Mouse (Mus musculus): Measurements from ENCODE around the gene Adcy4.

Adcy4 gene

DNA sequence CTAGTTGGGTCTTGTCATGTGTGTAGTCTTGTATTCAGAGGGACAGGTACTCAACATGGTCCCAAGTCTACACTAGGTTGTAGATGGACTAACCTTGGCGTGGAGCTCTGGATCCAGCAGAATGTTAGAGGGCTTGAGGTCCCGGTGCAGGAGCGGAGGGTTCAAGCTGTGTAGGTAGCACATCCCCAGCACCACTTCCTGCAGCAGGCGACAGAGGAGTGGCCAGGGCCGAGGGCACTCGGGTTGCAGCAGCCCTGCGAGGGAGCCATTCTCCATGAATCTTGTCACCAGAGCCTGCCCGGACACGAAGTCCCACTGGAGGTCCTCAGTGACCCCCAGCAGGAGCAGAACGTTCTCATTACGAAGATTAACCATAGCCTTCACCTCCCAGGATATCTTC lies 3.8 kb upstream of the Adcy4 start:
- DNase-seq: no peak

DNA sequence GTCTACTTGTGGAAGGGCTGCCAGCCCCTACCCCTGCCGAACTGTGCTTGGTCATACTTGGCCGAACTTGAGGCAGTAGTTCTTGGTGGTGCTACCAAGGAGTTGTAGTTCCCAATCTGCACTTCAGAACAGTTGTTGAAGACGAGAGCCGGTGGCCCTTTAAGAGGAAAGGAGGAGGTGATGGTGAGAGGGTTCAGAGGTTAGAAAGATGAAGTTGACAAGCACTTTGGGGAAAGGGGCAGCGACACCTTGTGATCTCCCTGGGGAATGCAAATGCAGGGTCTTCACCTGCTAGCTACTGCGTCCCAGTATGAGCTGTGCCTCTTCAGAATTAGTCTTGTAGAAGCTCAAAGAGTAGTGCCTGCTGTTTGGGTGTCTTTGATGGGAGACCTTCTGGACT lies 1.3 kb upstream of the Adcy4 start:
- DNase-seq: no peak

DNA sequence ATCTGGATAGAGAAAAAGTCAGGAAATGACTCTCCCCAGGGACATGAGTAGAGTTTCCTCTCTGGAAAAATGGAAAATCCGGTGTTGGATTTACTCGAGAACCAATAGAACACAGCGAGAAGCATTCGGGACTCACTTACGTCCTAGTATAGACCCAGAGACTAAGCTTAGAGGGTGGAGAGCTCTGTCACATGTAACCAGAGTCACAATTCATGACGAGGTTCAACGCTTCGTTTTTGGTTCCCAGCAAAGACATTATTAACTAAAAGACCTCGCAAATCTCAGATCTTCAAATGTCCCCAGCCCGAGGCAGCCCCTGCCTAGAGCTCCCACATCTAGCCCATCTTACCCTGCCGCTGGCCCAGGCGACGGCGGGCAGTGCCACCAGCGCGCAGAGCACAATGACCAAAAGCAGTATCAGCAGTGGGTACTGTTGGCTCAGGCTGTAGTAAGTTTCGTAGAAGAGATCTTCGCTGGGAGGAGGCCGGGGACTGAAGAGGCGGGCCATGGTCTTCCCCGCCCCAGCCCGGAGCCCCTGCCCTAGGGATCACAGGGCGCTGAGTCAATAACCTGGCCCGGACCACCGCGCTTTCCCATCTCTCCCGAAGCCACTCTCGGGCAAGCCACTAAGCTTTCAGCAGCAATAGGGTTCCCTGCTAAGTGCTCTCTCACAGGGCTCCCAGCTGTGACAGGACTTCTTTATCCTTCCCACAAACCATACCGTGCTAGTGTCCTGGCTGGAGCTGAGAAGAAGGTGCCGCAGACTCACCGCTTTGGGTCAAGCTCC lies 531 bp downstream of the Adcy4 start:
- DNase-seq: no peak

DNA sequence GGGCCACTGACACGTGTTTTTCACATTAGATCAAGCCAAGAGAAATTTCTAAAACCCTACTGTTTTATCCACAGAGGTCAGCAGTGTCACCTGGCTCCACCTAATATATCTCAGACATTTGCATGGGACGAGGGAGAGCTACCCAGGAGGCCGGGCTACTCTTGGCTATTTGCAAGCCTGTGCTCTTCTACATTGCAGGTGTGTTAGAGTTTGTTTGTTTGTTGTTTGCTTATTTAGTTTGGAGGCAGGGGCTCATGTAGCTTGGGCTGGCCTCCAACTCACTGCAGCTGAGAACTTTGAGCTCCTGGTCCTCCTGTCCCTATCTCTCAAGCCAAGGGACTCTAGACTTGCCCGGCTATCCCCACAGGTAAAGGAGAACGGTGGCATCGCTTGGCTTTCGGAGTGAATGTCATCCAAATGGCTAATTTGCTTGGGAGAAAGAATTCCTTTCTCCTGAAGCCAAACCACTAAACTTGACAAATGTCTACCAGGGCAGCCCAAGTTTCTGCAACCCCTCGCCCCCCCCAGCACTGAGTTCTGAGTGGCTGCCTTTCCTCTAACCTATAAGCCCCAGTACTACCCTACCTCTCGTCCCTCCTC lies 1.4 kb downstream of the Adcy4 start:
- DNase-seq: no peak

DNA sequence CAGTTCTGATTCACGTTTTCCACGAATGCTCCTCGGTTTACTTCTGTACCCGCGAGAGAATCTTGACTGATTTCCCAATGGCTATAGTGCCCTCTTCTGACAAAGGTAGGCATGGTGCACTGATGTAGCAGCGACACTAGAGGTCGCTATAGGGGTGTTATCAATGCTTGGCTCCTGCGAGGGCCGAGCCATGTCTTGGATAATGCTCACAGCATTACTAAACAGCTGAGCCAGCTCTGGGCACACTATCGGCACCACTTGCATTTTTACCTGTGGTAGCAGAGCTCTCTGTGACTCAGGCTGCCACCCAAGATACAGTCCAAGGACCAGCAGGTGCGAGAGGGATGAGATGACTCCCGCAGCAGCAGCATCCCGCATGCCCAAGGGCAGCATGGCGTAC lies 2.6 kb downstream of the Adcy4 start:
- DNase-seq: peak; percentile 40

DNA sequence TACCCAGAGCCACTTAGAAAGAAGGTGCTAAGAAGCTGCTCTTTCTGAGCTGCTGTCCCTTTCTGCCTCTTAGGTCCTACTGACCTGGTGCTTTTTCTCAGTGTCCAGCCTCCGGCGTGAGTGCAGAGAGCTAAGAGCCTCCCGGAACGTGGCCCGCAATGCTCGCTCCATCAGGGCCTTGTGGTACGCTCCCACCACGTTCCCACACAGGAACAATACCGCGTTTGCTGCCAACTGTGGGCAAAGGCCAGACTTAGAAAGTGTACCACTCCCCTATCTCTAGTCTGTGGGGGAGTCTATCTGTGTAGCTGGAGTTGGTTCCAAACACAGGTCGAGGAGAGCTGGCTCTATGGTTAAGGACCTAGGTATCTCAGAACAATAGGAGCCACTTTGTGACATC lies 3.2 kb downstream of the Adcy4 start:
- no peak for DNase-seq

DNA sequence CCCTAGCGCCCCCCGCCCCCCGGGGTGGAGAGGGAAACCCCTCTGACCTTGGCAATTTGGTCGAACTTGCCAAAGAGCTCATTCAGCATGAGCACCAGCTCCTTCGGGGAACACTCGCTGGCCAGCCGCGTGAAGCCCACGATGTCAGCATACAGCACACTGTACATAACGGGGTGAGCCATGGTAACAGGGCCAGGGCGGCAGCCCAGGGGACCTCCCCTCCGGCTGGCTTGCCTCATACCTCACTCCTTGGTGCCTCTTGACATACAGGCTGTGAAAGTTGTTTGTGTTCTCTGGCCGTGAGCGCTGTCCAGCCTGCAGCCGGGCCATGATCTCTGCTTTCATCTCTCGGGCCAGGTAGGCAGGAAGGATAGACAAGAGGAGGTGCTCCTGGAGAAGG lies 4.2 kb downstream of the Adcy4 start:
- DNase-seq: no peak

DNA sequence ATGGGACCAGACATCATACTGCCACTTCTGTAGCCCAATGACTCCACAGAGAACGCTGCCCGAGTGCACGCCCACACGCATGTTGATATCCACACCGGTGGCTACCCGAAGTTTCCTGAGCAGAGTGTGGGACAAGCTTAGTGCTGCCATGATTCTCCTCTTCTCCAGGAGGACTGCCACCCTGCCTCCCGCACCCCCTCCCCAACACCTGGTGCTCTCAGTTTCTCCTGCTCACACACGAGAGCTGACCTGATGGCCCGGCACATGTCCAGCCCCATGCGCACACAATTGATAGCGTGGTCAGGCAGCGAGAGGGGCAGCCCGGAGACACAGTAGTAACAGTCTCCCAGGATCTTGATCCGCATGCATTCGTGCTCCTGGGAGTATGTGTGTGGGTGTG lies 5.2 kb downstream of the Adcy4 start:
- no peak for DNase-seq

DNA sequence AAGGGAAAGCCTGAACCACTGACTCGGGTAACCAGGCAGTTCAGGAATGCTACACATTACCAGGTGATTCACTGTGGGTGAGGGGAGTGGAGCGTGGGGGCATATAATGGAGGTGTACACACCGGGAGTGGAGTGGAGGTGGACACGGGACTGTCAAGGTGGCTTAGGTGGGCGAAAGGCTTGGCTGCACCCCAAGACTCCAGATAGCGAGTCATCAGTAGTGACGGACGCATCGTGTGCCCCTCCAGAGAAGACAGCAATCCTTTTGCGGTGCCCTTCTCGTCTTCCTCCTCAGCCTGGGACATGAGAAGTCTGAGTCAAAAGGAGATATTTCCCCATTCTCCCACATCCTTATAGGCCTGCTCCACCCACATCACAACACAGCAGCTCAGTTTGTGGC lies 6.1 kb downstream of the Adcy4 start:
- DNase-seq: no peak

DNA sequence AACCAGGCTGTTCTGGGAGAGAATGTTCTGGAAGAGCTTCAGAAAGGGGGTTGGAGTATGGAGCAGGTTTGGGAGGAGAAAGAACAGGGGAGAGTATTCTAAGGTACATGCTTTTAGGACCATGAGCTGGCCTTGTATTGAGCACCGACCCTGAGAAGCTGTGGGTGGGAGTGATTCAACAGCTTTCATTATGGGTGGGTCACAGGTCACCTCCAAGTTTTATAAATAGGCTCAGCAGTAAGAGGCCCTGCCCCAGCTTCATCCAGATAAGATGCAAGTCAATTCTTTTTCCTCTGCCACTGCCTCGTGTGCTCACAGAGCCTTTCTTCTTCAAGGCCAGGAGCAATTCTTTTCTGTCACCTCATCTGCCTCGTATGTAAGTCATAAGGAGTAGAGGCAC lies 6.7 kb downstream of the Adcy4 start:
- DNase-seq: no peak

DNA sequence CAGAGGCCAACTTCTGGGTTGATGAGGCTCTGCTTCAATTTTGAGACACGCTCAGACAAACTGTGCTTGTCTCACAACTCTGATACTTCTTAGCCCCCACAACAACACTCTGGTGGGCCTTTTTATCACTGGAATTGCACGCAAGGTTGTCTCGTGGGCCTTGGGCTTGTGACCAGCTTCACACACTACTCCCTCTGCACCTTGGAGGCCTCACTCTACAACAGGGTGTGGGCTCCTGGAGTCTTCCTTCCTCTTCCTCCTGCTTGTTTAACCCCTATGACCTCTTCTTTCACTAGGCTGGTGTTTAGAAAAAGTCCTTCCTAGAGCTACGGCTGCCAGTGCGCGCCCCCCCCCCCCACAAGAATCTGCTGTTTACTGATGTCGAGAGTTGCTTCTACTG lies 7.2 kb downstream of the Adcy4 start:
- DNase-seq: no peak

DNA sequence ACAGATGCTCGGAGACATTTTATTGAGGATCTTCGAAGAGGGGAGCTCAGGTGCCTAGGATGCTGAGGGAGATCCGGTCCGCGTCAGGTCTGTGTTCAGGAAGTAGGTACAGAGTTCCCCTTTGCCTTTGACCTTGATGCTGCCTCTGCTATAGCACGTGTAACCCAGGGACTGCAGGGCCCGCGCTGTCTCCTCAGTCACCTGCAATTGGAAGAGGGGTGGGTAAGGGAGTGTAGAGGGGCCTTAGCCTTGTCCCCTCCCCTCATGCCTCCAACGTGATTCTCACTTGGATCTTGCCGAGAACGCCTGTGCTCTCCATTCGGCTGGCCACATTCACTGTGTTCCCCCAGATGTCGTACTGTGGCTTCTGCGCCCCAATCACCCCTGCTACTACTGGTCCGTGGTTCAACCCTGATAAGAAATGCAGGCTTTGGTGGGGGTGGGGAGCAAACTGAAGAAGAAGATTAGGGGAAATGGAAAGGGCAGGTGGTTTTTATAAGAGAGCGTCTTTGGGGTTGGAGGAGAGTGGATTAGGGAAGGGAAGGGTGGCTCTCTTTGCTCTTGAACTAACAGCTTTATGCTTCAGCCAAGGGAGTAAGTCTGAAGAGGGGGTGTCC lies 14.7 kb downstream of the Adcy4 start:
- no peak for DNase-seq

DNA sequence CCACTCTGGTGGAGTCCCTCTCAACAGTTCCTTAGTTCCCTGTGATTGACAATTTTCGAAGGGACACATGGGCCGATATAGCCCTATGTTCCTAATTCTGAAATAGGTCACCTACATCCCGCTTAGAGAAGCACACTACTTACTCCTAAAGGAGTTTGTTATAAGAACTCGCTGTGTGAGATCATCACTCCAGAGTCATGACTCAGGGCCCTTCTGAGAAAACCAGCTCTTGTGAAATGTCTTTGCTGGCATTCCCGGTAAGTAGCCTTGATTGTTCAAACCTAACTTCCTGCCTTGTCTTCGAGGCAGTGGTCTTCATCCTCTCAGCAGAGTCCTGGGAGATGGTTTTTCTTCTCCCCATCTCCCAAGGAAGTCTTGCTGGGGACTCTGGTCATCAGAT lies 15.3 kb downstream of the Adcy4 start:
- DNase-seq: no peak

DNA sequence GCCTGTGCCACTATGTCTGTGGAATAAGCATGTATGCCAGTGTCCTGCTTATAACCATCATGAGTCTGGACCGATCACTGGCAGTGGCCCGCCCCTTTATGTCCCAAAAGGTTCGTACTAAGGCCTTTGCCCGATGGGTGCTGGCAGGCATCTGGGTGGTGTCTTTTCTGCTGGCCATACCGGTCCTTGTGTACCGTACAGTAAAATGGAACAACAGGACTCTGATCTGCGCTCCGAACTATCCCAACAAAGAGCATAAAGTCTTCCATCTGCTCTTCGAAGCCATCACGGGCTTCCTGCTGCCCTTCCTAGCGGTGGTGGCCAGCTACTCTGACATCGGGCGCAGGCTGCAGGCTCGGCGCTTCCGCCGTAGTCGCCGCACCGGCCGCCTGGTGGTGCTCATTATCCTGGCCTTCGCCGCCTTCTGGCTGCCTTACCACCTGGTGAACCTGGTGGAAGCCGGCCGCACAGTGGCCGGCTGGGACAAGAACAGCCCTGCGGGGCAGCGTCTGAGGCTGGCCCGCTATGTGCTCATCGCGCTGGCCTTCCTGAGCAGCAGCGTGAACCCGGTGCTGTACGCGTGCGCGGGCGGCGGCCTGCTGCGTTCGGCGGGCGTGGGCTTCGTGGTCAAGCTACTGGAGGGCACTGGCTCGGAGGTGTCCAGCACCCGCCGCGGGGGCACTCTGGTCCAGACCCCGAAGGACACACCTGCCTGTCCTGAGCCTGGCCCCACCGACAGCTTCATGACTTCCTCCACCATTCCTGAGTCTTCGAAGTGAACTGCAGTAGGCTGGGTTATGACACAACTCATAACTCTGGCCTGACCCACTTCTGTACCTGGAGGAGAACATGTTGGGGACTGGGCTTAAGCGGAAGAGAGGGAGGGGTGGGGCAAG lies 16.1 kb downstream of the Adcy4 start:
- peak; percentile 51 for DNase-seq

DNA sequence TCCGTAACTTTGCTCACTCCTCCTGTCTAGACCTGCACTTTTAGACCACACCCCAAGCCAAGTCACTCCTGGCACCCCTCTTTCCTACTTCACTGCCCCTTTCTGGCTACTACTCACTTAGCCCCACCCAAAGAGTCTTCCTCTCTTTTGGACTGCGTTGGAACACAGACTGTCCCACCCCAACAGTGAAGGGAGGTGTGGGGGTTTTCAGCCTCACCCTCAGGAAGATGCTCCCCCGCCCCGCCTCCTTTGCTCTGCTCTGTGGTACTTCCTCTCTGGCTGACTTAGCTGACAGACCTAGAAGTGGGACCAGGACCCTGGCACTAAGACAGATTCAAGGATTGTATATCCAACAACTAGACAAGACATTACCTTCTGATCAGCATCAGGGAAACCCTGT lies 18.2 kb downstream of the Adcy4 start, which contains the start of gene Ltb4r1:
Ltb4r1 (plus strand) TSS at position 267 of the 400 bp plus-strand sequence.
- DNase-seq: no peak

DNA sequence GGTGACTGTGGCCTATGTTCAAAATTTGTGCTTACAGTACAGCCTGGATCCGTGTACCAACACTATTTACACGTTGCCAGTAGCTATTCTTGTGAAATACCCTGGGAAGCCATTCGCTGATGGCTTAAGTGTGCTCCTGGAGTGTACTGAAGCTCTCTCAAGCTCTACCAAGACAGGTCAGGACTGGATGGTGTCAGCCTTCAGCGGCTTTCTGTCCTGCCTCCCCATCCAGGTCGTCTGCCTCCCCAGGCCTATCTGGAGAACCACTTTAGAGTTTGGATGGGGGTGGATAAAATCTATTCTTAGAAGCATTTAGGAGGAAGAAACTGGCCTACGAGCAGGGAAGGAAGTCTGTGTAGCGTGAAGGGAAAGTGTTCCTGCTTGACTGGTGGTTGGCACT lies 20.7 kb downstream of the Adcy4 start:
- DNase-seq: no peak

DNA sequence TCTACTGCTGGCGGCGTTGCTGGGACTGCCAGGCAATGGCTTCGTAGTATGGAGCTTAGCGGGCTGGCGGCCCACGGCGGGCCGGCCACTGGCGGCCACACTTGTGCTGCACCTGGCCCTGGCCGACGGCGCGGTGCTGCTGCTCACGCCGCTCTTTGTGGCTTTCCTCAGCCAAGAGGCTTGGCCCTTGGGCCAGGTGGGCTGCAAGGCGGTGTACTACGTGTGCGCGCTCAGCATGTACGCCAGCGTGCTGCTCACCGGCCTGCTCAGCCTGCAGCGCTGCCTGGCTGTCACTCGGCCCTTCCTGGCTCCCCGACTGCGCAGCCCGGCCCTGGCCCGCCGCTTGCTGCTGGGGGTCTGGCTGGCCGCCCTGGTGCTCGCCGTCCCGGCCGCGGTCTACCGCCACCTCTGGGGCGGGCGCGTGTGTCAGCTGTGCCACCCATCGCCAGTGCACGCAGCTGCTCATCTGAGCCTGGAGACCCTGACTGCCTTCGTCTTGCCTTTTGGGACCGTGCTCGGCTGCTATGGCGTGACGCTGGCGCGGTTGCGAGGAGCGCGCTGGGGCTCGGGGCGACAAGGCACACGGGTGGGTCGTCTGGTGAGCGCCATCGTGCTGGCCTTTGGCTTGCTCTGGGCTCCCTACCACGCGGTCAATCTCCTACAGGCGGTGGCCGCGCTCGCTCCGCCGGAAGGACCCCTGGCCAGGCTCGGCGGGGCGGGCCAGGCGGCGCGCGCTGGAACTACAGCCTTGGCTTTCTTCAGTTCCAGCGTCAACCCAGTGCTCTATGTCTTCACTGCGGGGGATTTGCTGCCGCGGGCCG lies 21.7 kb downstream of the Adcy4 start:
- peak; percentile 58 for DNase-seq

DNA sequence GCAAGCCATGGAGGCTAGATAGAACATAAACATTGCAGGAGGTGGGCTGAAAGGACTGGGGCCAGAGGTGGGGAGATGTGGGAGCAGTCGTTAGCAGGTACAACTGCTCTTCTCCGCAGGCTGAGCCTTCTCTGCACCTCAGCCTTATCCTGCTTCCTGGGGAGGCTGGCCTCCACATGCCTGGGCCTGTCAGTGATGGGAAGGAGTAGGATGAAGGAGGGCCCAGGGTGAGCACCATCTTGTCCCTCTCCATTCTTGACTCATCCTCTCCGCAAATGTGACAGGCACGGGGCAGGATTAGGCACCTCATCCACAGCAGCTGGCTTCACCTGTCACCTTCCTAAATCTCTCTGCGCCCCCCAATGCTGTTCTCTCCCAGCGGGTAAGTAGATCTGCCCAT lies 22.7 kb downstream of the Adcy4 start, which contains the start of gene Ltb4r2:
Ltb4r2 (plus strand) TSS at position 266 of the 400 bp plus-strand sequence.
- no peak for DNase-seq

DNA sequence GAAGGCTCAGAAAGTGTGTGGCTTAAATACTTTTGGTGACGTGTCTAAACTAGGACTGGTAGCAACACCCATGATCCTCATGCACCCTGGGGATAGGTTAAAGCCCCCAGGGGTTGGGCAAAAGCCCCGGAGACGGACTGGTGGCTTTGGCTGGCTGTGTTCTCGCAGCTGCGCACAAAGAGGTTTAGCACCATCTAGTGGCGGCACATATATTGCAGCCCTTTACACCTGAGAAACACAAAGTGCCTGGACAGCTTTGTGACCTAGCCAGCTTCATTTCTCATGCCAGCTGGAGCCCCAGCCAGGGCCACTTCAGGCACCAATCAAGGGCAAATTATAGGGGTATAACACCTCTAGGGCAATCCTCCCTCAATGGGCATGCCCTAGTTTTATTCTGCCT lies 23.7 kb downstream of the Adcy4 start:
- peak; percentile 85 for DNase-seq

DNA sequence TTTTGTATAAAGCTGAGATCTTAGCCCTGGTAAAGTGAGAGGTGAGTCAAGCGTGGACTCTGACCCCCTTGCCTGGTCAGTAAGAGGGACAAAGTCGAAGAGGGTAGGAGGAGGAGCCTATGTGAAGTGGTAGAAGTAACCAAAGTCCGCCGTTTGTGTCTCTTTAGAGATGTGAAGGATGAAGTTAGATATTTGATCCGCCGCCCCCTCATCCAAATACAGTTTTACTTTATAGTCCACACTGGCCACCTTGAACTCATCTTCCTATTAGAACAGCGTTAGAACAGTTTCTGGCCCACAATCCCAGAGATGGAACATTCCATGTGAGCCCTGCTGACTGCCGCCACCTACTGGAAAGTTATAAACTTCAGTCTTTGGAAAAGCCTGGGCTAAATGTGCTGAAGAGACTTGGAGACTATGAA lies 25.5 kb downstream of the Adcy4 start, which contains the start of gene Cideb:
Cideb (minus strand) TSS at position 96 of the 422 bp plus-strand sequence.
- DNase-seq: no peak

DNA sequence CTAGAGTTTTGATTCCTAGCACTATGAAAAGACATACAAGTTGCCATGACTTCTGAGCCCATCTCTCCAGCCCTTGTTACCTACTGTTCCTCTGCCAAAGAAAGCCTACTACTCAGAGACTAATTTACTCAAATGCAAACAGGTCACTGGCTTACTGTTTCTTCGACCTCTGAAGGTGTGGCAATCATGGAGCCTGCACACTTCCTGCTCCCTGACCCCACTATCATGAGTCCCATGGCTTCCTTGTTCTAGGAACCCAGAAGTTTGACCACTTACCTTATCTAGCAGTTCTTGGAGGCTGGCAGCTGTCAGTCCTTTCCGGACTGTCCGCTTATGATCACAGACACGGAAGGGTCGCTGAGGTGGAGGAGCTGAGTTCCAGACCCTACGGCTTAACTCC lies 26.3 kb downstream of the Adcy4 start:
- no peak for DNase-seq

Data from right cerebral cortex, postnatal 14 days (tissue).